Mouse (Mus musculus) liver, postnatal 0 days (tissue): ENCODE data around the gene Golt1a.

Experiments used
- CTCF ChIP-seq: sonication (generic); IDR thresholded peaks from 2 replicates; pipeline ENCODE4 v1.5.1; 2016; ENCODE audit warnings: antibody characterized with exemption, low read depth
- EP300 ChIP-seq: IDR thresholded peaks from 2 replicates; pipeline ENCODE4 v1.6.1; 2016; ENCODE audit warnings: antibody characterized with exemption, low read depth, mild to moderate bottlenecking

GRCm38 (mm10) chr1:133268503-133268902, 41.1 kb upstream of the Golt1a start:
- TF ChIP-seq CTCF (peak; percentile 41), EP300 (no peak)
